Mouse (Mus musculus): ENCODE results near the gene Nhs.
"Not testable (repeated sequence)": the region's sequence is repeated elsewhere in the genome, so short reads cannot be mapped to it uniquely, and the experiment has no call there.

Nhs gene

GRCm38 (mm10) chrX:161926683-161927053, 232.9 kb downstream of the Nhs start:
- no peak for DNase-seq

- no peak for DNase-seq
Observed at GRCm38 (mm10) chrX:161925973-161926682, 233.4 kb downstream of the Nhs start.

GRCm38 (mm10) chrX:161922655-161923054, 236.9 kb downstream of the Nhs start:
- no peak for DNase-seq

DNA sequence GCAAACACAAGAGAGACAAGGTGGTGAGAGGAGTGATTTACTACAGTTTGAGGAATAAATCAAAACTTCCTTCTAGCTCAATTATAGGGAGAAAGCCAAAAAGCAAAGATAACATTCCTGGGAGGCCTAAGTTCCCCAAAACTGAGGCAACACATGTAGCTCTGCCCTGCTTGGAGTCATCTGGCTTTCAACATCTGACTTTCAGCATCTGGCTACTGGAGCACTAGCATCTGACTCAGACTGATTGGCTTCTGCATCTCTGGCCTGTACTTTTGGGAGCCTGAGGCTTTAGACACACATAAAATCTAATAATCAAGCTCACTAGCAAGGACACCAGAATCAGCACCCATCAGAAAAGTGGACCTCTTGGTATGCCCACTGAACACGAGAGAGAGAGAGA, 237.9 kb downstream of the Nhs start:
- DNase-seq: no peak

- DNase-seq: no peak
Observed at GRCm38 (mm10) chrX:161909963-161910362, 249.6 kb downstream of the Nhs start.

- DNase-seq: peak; percentile 32
Observed at GRCm38 (mm10) chrX:161908652-161909403, 250.7 kb downstream of the Nhs start.

- DNase-seq: peak; percentile 15
Observed at GRCm38 (mm10) chrX:161907595-161908592, 251.6 kb downstream of the Nhs start.

GRCm38 (mm10) chrX:161894442-161894841, 265.1 kb downstream of the Nhs start:
- no peak for DNase-seq

- no peak for DNase-seq
Observed at GRCm38 (mm10) chrX:161883661-161884060, 275.9 kb downstream of the Nhs start.

- no peak for DNase-seq
Observed at GRCm38 (mm10) chrX:161877123-161877522, 282.4 kb downstream of the Nhs start.

- DNase-seq: no peak
Observed at GRCm38 (mm10) chrX:161873511-161873910, 286.0 kb downstream of the Nhs start.

DNA sequence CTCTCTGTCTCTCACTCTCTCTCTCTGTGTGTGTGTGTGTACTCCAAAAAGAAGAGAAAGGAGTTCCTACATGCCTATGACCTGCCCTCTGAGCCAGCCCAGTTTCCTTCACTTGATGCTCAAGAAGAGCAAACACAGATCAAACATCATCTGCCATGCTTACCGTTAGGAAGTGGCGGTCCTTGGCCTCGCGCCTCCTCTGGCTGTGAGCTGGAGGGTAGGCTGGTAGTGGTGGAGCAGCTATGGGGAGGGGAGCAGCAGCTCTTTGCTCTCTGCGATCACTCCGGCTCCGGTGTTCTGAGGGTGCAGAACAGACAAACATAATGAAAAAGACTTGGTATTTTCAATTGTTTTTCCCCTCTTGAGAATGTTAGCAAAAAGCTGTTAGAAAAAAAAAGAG, 288.2 kb downstream of the Nhs start:
- DNase-seq: no peak

- DNase-seq: no peak
Observed at GRCm38 (mm10) chrX:161855630-161856029, 303.9 kb downstream of the Nhs start.

- DNase-seq: no peak
Observed at GRCm38 (mm10) chrX:161853626-161854312, 305.8 kb downstream of the Nhs start.

- DNase-seq: not testable (repeated sequence)
Observed at GRCm38 (mm10) chrX:161826186-161826585, 333.3 kb downstream of the Nhs start.

GRCm38 (mm10) chrX:161790182-161790581, 369.3 kb downstream of the Nhs start:
- peak; percentile 7 for DNase-seq

Data from right cerebral cortex, postnatal 25 days (tissue).